Mouse (Mus musculus) liver, adult 2 months (tissue): ENCODE results near the gene Arid2. TPM values are rescaled to one million over a fixed set of nuclear protein-coding genes. Genes with fewer than 3 reads are reported as not detected.

Source experiments
- DNase-seq: peaks from one replicate; pipeline ENCODE4 v3.0.0-alpha.2; 2011; ENCODE audit warnings: low read depth, low spot score; ENCODE audit errors: extremely low read depth
- H3K27ac ChIP-seq: fragments of 200-500 bp; replicated peaks from 2 replicates; pipeline ENCODE4 v1.5.1; 2012; ENCODE audit warnings: low read depth, mild to moderate bottlenecking, control low read depth, inconsistent platforms, low read length; ENCODE audit not compliant: insufficient read depth
- H3K27me3 ChIP-seq: fragments of 200-500 bp; 2 replicates; pipeline ENCODE4 v1.6.1; 2012; ENCODE audit warnings: mild to moderate bottlenecking, moderate library complexity, low read length, inconsistent platforms; ENCODE audit not compliant: control insufficient read depth, insufficient read depth
- H3K36me3 ChIP-seq: fragments of 200-500 bp; 2 replicates; pipeline ENCODE4 v1.6.1; 2012; ENCODE audit warnings: low read length, inconsistent platforms; ENCODE audit not compliant: control insufficient read depth, insufficient read depth
- H3K4me1 ChIP-seq: fragments of 200-500 bp; 2 replicates; pipeline ENCODE4 v1.6.1; 2011; ENCODE audit warnings: low read length; ENCODE audit not compliant: control insufficient read depth, insufficient read depth
- H3K4me3 ChIP-seq: fragments of 200-500 bp; 2 replicates; pipeline ENCODE4 v1.5.1; 2011; ENCODE audit warnings: low read depth, mild to moderate bottlenecking, control low read depth, low read length, moderate library complexity; ENCODE audit not compliant: insufficient read depth
- H3K79me2 ChIP-seq: fragments of 200-500 bp; 2 replicates; pipeline ENCODE4 v1.6.1; 2012; ENCODE audit warnings: inconsistent platforms, mild to moderate bottlenecking, low read length, moderate library complexity; ENCODE audit not compliant: control insufficient read depth, insufficient read depth
- H3K9ac ChIP-seq: fragments of 200-500 bp; 2 replicates; pipeline ENCODE4 v1.6.1; 2012; ENCODE audit warnings: low read depth, mild to moderate bottlenecking, control low read depth, inconsistent platforms, low read length
- CTCF ChIP-seq: fragments of 200-500 bp; IDR thresholded peaks from 2 replicates; pipeline ENCODE4 v1.5.1; 2011; ENCODE audit warnings: low read depth, low read length, control low read depth
- POLR2A ChIP-seq: fragments of 200-500 bp; IDR thresholded peaks from 2 replicates; pipeline ENCODE4 v1.6.1; 2011; ENCODE audit warnings: low read length, control low read depth; ENCODE audit not compliant: insufficient read depth; ENCODE audit errors: extremely low read depth
- WGBS: fragments of 180-500 bp; shearing (Covaris S2); methylation state at CpG from one replicate; pipeline ENCODE4 v1.1.7; 2018; 5-methylcytosine and 5-hydroxymethylcytosine counted together
- polyA plus RNA-seq: library from polyadenylated mRNA; depleted of rRNA; stranded (reverse); fragments of >200 nt; gene quantifications from 2 replicates; pipeline ENCODE4 v1.2.3, GENCODE M21; 2012
- total RNA-seq: library from RNA; depleted of rRNA; stranded (reverse); fragments of >200 nt; gene quantifications from 2 replicates; pipeline ENCODE4 v1.2.3, GENCODE M21; 2014

The Arid2 gene
- total and polyA plus RNA-seq, 2 experiments, result 4.8 to 10.4 TPM

GRCm38 (mm10) chr15:96344591-96345285 lies 57.4 kb downstream of the Arid2 start:
- TF ChIP-seq POLR2A (no peak), CTCF (no peak)
- H3K9ac ChIP-seq, result no peak overlapping the region
- no peaks in the 10 kb centered on the region; the same call in 1 of the 2 replicates for H3K36me3 ChIP-seq
- peak; percentile 17 for DNase-seq
- H3K4me3 ChIP-seq, result no peak overlapping the region
- H3K4me1 ChIP-seq, result peaks cover 5% of the 10 kb centered on the region; the same call in 1 of the 2 replicates
- H3K79me2 ChIP-seq, result peaks cover 9% of the 10 kb centered on the region; the same call in 1 of the 2 replicates
- no peaks in the 10 kb centered on the region for H3K27me3 ChIP-seq
- H3K27ac ChIP-seq, result no peak overlapping the region
- 87% methylated on average over 6 of the region's 7 CpGs for WGBS

- no peak for DNase-seq
- Histone ChIP-seq H3K27ac (no peak overlapping the region), H3K36me3 (peaks cover 5% of the 10 kb centered on the region), H3K9ac (no peak overlapping the region), H3K27me3 (no peaks in the 10 kb centered on the region), H3K4me3 (no peak overlapping the region), H3K4me1 (peaks cover 5% of the 10 kb centered on the region; the same call in 1 of the 2 replicates), H3K79me2 (peaks cover 11% of the 10 kb centered on the region; the same call in 1 of the 2 replicates)
- WGBS, result 93% methylated on average over 6 of the region's 6 CpGs
- TF ChIP-seq CTCF (no peak), POLR2A (no peak)
These were observed 58.1 kb downstream of the Arid2 start for GRCm38 (mm10) chr15:96345312-96345849.

- DNase-seq, result no peak
- Histone ChIP-seq H3K27me3 (no peaks in the 10 kb centered on the region), H3K4me3 (no peak overlapping the region), H3K9ac (no peak overlapping the region), H3K79me2 (peaks cover 8% of the 10 kb centered on the region; the same call in 1 of the 2 replicates), H3K27ac (no peak overlapping the region), H3K4me1 (no peaks in the 10 kb centered on the region), H3K36me3 (peaks cover 36% of the 10 kb centered on the region)
- TF ChIP-seq POLR2A, result no peak
- 95% methylated on average over 9 of the region's 9 CpGs for WGBS
These were observed 64.1 kb downstream of the Arid2 start for GRCm38 (mm10) chr15:96351432-96351831.

GRCm38 (mm10) chr15:96358871-96359270 lies 71.6 kb downstream of the Arid2 start:
- DNase-seq, result no peak
- WGBS, result 96% methylated on average over 6 of the region's 6 CpGs

GRCm38 (mm10) chr15:96360614-96361013 lies 73.3 kb downstream of the Arid2 start:
- DNase-seq, result no peak
- Histone ChIP-seq H3K4me3 (no peak overlapping the region), H3K4me1 (peaks cover under 1% of the 10 kb centered on the region), H3K27ac (no peak overlapping the region), H3K79me2 (no peaks in the 10 kb centered on the region), H3K9ac (no peak overlapping the region), H3K27me3 (no peaks in the 10 kb centered on the region), H3K36me3 (peaks cover 42% of the 10 kb centered on the region)
- no peak for TF ChIP-seq CTCF
- TF ChIP-seq POLR2A, result no peak
- WGBS, result 56% methylated on average over 5 of the region's 5 CpGs

More at GRCm38 (mm10) chr15:96358871-96359270, 71.6 kb downstream of the Arid2 start:
- Histone ChIP-seq H3K79me2 (no peaks in the 10 kb centered on the region), H3K27ac (no peak overlapping the region), H3K4me3 (no peak overlapping the region), H3K4me1 (no peaks in the 10 kb centered on the region), H3K9ac (no peak overlapping the region), H3K27me3 (no peaks in the 10 kb centered on the region), H3K36me3 (peaks cover 41% of the 10 kb centered on the region)
- no peak for TF ChIP-seq CTCF
- no peak for TF ChIP-seq POLR2A

- 36% methylated on average over 3 of the region's 3 CpGs for WGBS
- Histone ChIP-seq H3K27me3 (no peaks in the 10 kb centered on the region), H3K36me3 (peaks cover 46% of the 10 kb centered on the region), H3K27ac (no peak overlapping the region), H3K4me1 (peaks cover 12% of the 10 kb centered on the region), H3K4me3 (no peak overlapping the region), H3K79me2 (no peaks in the 10 kb centered on the region; the same call in 1 of the 2 replicates), H3K9ac (no peak overlapping the region)
- peak; percentile 76 for DNase-seq
- TF ChIP-seq CTCF (no peak), POLR2A (no peak)
These were observed 78.0 kb downstream of the Arid2 start for GRCm38 (mm10) chr15:96365351-96365750.
